Mouse (Mus musculus): ENCODE measurements around the gene Rcc1. TPM values are rescaled to one million over a fixed set of nuclear protein-coding genes. Genes with fewer than 3 reads are reported as not detected.

The Rcc1 gene
- 39.2 and 47.1 TPM in 2 replicates for polyA plus RNA-seq (2016; fragmentation: Nextera tagmentation; extraction: Ambion mirVana)

DNA sequence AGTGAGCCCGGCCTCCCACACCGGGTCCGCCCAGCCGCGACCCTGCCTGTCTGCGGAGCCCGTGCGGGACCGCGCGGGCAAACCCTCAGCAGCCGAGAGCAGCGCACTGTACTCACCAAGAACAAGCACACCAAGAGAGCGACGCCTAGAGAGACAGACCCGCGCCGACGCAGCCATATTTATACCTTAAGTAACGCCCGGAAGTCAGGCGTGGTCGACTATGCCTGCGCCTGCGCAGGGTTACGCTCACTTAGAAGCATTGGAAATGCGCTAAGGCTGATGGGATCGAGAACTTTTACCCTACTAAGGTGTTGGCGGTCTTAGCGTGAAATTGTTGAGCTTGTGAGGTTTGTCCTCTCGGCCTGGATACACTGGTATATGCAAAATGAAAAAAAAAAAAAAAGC, at the start of gene Rcc1:
Gene Rcc1, minus strand, starts transcription at position 125 of the 405 bp plus-strand sequence.
- Histone ChIP-seq H3K4me1 (replicated peaks) (peaks cover 23% of the 10 kb centered on the region), H3K9me3 (replicated peaks) (no peaks in the 10 kb centered on the region), H3K4me2 (peak within 1 kb of the TSS; percentile 94), H3K27ac (ENCODE audit: poor library complexity, severe bottlenecking) (peak within 1 kb of the TSS; percentile 91), H3K36me3 (peaks cover 37% of the 10 kb centered on the region), H3K27me3 (replicated peaks) (no peaks in the 10 kb centered on the region), H3K9ac (peak within 1 kb of the TSS; percentile 90), H3K4me3 (peak within 1 kb of the TSS; percentile 95)
- ATAC-seq (ENCODE audit: insufficient number of reproducible peaks, low FRiP score): peak; percentile 91
- WGBS: 0% methylated on average over 31 of the region's 31 CpGs

DNA sequence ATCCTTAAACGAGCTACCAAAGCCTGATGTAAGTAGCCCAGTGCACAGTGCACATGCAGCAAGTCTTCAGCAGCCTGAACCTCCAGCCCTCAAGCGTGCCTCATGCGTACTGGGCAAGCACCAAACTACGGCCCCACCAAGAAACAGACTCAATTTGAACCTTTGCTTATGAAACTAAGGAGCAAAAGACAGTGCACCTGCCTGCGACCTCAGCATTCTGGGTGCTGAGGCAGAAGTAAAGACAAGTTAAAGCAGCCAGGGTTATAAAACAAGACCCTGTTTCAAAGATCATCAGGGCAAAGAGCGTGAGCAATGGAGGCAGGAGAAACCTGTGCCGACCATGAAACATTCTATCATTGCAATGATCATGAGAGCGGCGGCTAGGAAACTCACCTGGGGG, 47.6 kb upstream of the Rcc1 start:
- Histone ChIP-seq H3K9me3 (replicated peaks) (no peaks in the 10 kb centered on the region), H3K4me2 (no peak overlapping the region), H3K36me3 (no peaks in the 10 kb centered on the region), H3K4me1 (replicated peaks) (peaks cover 28% of the 10 kb centered on the region), H3K27ac (ENCODE audit: poor library complexity, severe bottlenecking) (no peak overlapping the region), H3K9ac (no peak overlapping the region), H3K27me3 (replicated peaks) (no peaks in the 10 kb centered on the region), H3K4me3 (no peak overlapping the region)
- 93% methylated on average over 9 of the region's 9 CpGs for WGBS
- no peak for ATAC-seq (ENCODE audit: insufficient number of reproducible peaks, low FRiP score)

DNA sequence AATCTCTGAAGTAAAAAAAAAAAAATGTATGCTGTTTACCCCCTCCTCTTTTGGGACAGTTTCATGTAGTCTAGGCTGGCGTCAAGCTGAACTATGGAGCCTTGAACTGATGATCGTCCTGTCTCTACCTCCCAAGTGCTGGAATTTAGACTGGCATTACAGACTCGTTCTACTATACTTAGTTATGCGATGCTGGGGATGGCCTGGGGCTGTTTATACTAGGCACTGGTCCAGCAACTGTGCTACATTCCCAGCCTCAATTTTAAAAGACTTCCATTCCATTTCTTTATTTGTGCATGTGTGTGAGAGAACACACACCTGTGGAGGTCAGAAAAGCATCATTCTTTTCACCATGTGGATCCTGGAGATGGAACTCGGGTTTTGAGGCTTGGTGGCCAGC, 45.5 kb upstream of the Rcc1 start:
- Histone ChIP-seq H3K4me1 (replicated peaks) (peaks cover 29% of the 10 kb centered on the region), H3K27ac (ENCODE audit: poor library complexity, severe bottlenecking) (no peak overlapping the region), H3K9ac (0 out of 2 replicates have a peak overlapping the region, but pooled peaks have one; percentile 15), H3K36me3 (no peaks in the 10 kb centered on the region), H3K27me3 (replicated peaks) (no peaks in the 10 kb centered on the region), H3K4me3 (no peak overlapping the region), H3K9me3 (replicated peaks) (no peaks in the 10 kb centered on the region), H3K4me2 (no peak overlapping the region)
- WGBS: 65% methylated on average over 5 of the region's 5 CpGs
- no peak for ATAC-seq (ENCODE audit: insufficient number of reproducible peaks, low FRiP score)

DNA sequence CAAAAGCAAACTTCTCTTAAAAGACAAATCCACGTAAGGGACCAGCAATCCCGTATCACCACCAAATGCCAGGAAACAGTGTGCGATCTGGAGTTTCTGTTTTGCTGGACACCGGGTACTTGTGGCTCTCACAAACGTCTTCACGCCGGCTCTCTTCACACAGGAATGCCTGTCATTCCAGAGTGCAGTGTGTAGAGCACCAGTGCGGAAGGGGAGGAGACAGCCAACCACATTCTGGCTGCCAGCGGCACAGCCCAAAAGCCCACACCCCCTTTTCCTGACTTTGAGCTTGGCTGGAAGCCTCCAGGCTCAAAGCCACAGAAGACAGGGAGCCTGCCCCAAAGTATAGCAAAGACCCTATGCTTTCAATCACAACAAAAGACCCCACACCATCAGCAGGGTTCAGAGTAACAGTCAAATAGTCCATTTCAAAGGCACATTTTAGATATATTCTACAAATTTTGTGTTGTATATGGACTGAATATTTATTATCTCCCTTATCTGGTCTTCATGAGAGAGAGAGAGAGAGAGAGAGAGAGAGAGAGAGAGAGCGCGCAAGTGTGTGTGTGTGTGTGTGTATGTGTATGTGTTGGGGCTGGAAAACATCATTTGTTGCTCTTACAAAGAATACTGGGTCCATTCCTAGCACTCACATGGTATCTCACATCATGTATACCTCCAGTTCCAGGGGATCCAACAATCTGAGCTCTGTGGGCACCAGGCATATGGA, 44.8 kb upstream of the Rcc1 start:
- Histone ChIP-seq H3K27me3 (replicated peaks) (no peaks in the 10 kb centered on the region), H3K9me3 (replicated peaks) (no peaks in the 10 kb centered on the region), H3K9ac (peak overlapping the region; percentile 60), H3K4me3 (peak overlapping the region; percentile 50), H3K4me1 (replicated peaks) (peaks cover 29% of the 10 kb centered on the region), H3K4me2 (peak overlapping the region; percentile 80), H3K36me3 (no peaks in the 10 kb centered on the region), H3K27ac (ENCODE audit: poor library complexity, severe bottlenecking) (peak overlapping the region; percentile 79)
- peak; percentile 82 for ATAC-seq (ENCODE audit: insufficient number of reproducible peaks, low FRiP score)
- 11% methylated on average over 11 of the region's 11 CpGs for WGBS

DNA sequence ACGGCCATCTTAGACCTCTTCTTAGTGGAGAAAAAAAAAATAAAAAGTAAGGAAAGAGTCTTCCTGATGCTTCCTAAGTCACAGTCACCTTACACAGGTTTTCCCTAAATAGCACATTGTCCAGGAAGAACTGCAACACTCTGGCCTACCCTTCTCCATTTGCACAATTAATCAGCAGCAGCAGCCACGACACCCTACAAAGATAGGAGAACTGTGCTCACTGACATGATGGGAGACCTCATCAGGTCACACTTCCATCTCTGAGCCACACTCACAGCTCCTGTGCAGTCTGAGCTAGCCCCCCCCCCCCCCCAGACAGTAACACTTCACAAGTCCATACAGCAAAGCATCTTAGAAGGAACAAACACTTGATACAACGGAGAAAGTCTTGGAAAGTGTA, 43.7 kb upstream of the Rcc1 start:
- WGBS: 47% methylated on average over 3 of the region's 3 CpGs
- Histone ChIP-seq H3K9me3 (replicated peaks) (no peaks in the 10 kb centered on the region), H3K4me1 (replicated peaks) (peaks cover 29% of the 10 kb centered on the region), H3K27ac (ENCODE audit: poor library complexity, severe bottlenecking) (peak overlapping the region; percentile 34), H3K27me3 (replicated peaks) (no peaks in the 10 kb centered on the region), H3K36me3 (no peaks in the 10 kb centered on the region), H3K4me2 (peak overlapping the region; percentile 27; the same call in 1 of the 2 replicates), H3K4me3 (no peak overlapping the region), H3K9ac (no peak overlapping the region)
- no peak for ATAC-seq (ENCODE audit: insufficient number of reproducible peaks, low FRiP score)

- no peak for ATAC-seq (ENCODE audit: insufficient number of reproducible peaks, low FRiP score)
These were observed 42.8 kb upstream of the Rcc1 start for GRCm38 (mm10) chr4:132396251-132396650.

GRCm38 (mm10) chr4:132391063-132391740, 37.8 kb upstream of the Rcc1 start:
- Histone ChIP-seq H3K9me3 (replicated peaks) (no peaks in the 10 kb centered on the region), H3K27me3 (replicated peaks) (no peaks in the 10 kb centered on the region), H3K4me1 (replicated peaks) (peaks cover 20% of the 10 kb centered on the region), H3K4me2 (no peak overlapping the region), H3K9ac (no peak overlapping the region), H3K36me3 (peaks cover 9% of the 10 kb centered on the region), H3K4me3 (no peak overlapping the region), H3K27ac (ENCODE audit: poor library complexity, severe bottlenecking) (no peak overlapping the region)
- no peak for ATAC-seq (ENCODE audit: insufficient number of reproducible peaks, low FRiP score)
- 86% methylated on average over 8 of the region's 8 CpGs for WGBS

More at GRCm38 (mm10) chr4:132396251-132396650, 42.8 kb upstream of the Rcc1 start:
- H3K4me3 ChIP-seq: no peak overlapping the region
- 89% methylated on average over 7 of the region's 7 CpGs for WGBS
- no peaks in the 10 kb centered on the region for H3K36me3 ChIP-seq
- no peak overlapping the region for H3K9ac ChIP-seq
- H3K4me1 ChIP-seq (replicated peaks): peaks cover 29% of the 10 kb centered on the region
- H3K27me3 ChIP-seq (replicated peaks): no peaks in the 10 kb centered on the region
- H3K27ac ChIP-seq (ENCODE audit: poor library complexity, severe bottlenecking): 0 out of 2 replicates have a peak overlapping the region, but pooled peaks have one; percentile 11
- no peak overlapping the region for H3K4me2 ChIP-seq
- no peaks in the 10 kb centered on the region for H3K9me3 ChIP-seq (replicated peaks)

- no peak overlapping the region for H3K4me3 ChIP-seq
- peaks cover 25% of the 10 kb centered on the region for H3K36me3 ChIP-seq
- no peak for ATAC-seq (ENCODE audit: insufficient number of reproducible peaks, low FRiP score)
- H3K9ac ChIP-seq: no peak overlapping the region
- H3K9me3 ChIP-seq (replicated peaks): no peaks in the 10 kb centered on the region
- peaks cover 16% of the 10 kb centered on the region for H3K4me1 ChIP-seq (replicated peaks)
- no peak overlapping the region for H3K27ac ChIP-seq (ENCODE audit: poor library complexity, severe bottlenecking)
- no peak overlapping the region for H3K4me2 ChIP-seq
- WGBS: 75% methylated on average over 4 of the region's 4 CpGs
- no peaks in the 10 kb centered on the region for H3K27me3 ChIP-seq (replicated peaks)
These were observed 35.9 kb upstream of the Rcc1 start for GRCm38 (mm10) chr4:132389302-132389701.

GRCm38 (mm10) chr4:132387617-132388016, 34.2 kb upstream of the Rcc1 start:
- no peak for ATAC-seq (ENCODE audit: insufficient number of reproducible peaks, low FRiP score)
- Histone ChIP-seq H3K36me3 (peaks cover 37% of the 10 kb centered on the region), H3K4me2 (no peak overlapping the region), H3K27me3 (replicated peaks) (no peaks in the 10 kb centered on the region), H3K27ac (ENCODE audit: poor library complexity, severe bottlenecking) (no peak overlapping the region), H3K4me1 (replicated peaks) (peaks cover 21% of the 10 kb centered on the region), H3K4me3 (no peak overlapping the region), H3K9me3 (replicated peaks) (no peaks in the 10 kb centered on the region), H3K9ac (0 out of 2 replicates have a peak overlapping the region, but pooled peaks have one; percentile 13)
- WGBS: 76% methylated on average over 5 of the region's 5 CpGs

- Histone ChIP-seq H3K4me1 (replicated peaks) (peaks cover 21% of the 10 kb centered on the region), H3K4me2 (no peak overlapping the region), H3K27ac (ENCODE audit: poor library complexity, severe bottlenecking) (no peak overlapping the region), H3K27me3 (replicated peaks) (no peaks in the 10 kb centered on the region), H3K9ac (no peak overlapping the region), H3K36me3 (peaks cover 45% of the 10 kb centered on the region), H3K4me3 (no peak overlapping the region), H3K9me3 (replicated peaks) (no peaks in the 10 kb centered on the region)
- 82% methylated on average over 7 of the region's 7 CpGs for WGBS
- ATAC-seq (ENCODE audit: insufficient number of reproducible peaks, low FRiP score): no peak
These were observed 33.4 kb upstream of the Rcc1 start for GRCm38 (mm10) chr4:132386846-132387245.

DNA sequence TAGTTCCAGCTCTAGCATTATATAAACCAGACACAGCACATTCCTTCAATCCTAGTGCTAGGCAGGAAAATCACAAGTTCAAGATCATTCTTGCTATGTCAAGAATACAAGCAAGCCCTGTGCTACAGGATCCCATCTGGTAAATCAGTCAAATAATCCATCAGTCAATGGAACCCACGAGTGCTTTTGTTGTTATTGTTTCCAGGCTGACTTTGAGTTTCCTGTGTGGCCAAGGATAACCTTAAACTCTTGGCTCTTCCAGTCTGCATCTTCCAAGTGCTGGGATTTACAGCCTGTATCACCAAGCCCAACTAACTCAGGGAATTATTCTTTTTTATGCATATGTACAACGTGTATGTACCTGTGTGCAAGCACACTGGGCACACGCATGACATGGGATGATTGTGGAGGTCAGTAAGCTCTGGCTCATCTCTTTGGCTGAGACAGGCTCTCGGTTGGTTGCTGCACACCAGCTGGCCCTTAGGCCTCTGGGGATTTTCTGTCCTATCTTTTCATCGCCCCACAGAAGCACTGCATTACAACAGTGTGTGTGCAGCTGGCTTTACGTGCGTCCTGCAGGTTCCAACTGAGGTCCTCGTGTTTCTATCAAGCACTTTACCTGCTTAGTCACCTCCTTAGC, 32.5 kb upstream of the Rcc1 start:
- no peak for ATAC-seq (ENCODE audit: insufficient number of reproducible peaks, low FRiP score)
- peaks cover 21% of the 10 kb centered on the region for H3K4me1 ChIP-seq (replicated peaks)
- H3K4me2 ChIP-seq: no peak overlapping the region
- no peak overlapping the region for H3K4me3 ChIP-seq
- H3K27me3 ChIP-seq (replicated peaks): no peaks in the 10 kb centered on the region
- H3K36me3 ChIP-seq: peaks cover 50% of the 10 kb centered on the region
- H3K9me3 ChIP-seq (replicated peaks): no peaks in the 10 kb centered on the region
- H3K27ac ChIP-seq (ENCODE audit: poor library complexity, severe bottlenecking): no peak overlapping the region
- no peak overlapping the region for H3K9ac ChIP-seq
- WGBS: 74% methylated on average over 8 of the region's 8 CpGs
